Mouse (Mus musculus): ENCODE data around the gene Pdx1. TPM values are rescaled to one million over a fixed set of nuclear protein-coding genes. Genes with fewer than 3 reads are reported as not detected.

Gene Pdx1
- polyA plus RNA-seq, 1 experiment from 2014 or later: not detected

DNA sequence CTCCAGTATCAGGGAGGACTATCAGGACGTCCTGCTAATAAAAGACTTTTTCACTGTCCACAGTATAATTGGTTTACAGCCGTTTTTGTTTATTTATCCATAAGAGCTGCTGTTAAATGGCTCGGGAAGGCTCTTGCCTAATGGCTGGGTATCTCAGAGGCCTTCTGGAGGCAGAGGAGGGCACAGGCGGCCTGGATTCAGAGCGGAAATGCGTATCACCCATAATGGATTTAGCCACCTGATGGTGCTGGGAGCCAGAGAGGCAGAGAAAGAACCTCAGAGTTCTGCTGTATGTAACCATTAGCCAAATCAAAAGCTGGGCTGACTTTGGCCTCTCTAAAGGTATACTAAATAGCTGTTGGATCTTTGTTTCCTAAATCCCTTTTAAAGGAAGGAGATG is 2.3 kb upstream of the Pdx1 start:
- WGBS: 13% methylated on average over 6 of the region's 6 CpGs
- no peaks in the 10 kb centered on the region for H3K36me3 ChIP-seq (ENCODE audit: control insufficient read depth, insufficient read depth)
- no peak overlapping the region for H3K4me3 ChIP-seq (ENCODE audit: low read length)
- H3K9ac ChIP-seq (ENCODE audit: low read length): no peak overlapping the region
- H3K27me3 ChIP-seq (ENCODE audit: control insufficient read depth, insufficient read depth, low read length): peaks cover 77% of the 10 kb centered on the region
- no peak overlapping the region for H3K4me2 ChIP-seq (ENCODE audit: low read depth, low read length)
- ATAC-seq (replicated peaks; ENCODE audit: extremely low read depth, insufficient read depth, low FRiP score): no peak
- no peaks in the 10 kb centered on the region for H3K4me1 ChIP-seq (ENCODE audit: control insufficient read depth, insufficient read depth, low read length)
- no peaks in the 10 kb centered on the region for H3K9me3 ChIP-seq (replicated peaks; ENCODE audit: control insufficient read depth, low read length)
- H3K27ac ChIP-seq (ENCODE audit: low read length): no peak overlapping the region

DNA sequence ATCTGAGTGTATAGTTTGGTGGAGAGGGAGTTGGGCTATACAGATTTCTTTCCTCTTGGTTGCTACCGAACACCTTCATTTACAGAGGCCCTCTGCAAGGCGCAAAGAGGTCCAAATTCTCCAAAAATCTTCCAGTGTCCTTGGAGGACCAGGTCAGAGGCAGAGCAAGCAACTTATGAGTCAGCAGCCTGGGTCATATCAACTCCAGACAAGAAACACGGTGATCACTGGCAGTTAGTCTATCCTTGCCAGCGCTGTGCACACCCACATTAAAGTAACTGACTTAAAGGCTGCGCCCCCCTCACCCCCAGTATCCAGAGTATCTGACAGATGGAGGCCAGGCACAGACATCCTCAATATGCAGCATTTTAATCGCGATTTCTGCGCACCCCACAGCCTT is 1.0 kb upstream of the Pdx1 start:
- Histone ChIP-seq H3K4me1 (ENCODE audit: control insufficient read depth, insufficient read depth, low read length) (no peaks in the 10 kb centered on the region), H3K27me3 (ENCODE audit: control insufficient read depth, insufficient read depth, low read length) (peaks cover 86% of the 10 kb centered on the region), H3K36me3 (ENCODE audit: control insufficient read depth, insufficient read depth) (no peaks in the 10 kb centered on the region), H3K9ac (ENCODE audit: low read length) (no peak overlapping the region), H3K9me3 (replicated peaks; ENCODE audit: control insufficient read depth, low read length) (no peaks in the 10 kb centered on the region), H3K4me3 (ENCODE audit: low read length) (no peak overlapping the region), H3K27ac (ENCODE audit: low read length) (no peak overlapping the region), H3K4me2 (ENCODE audit: low read depth, low read length) (no peak overlapping the region)
- ATAC-seq (replicated peaks; ENCODE audit: extremely low read depth, insufficient read depth, low FRiP score): no peak
- 5% methylated on average over 8 of the region's 8 CpGs for WGBS

DNA sequence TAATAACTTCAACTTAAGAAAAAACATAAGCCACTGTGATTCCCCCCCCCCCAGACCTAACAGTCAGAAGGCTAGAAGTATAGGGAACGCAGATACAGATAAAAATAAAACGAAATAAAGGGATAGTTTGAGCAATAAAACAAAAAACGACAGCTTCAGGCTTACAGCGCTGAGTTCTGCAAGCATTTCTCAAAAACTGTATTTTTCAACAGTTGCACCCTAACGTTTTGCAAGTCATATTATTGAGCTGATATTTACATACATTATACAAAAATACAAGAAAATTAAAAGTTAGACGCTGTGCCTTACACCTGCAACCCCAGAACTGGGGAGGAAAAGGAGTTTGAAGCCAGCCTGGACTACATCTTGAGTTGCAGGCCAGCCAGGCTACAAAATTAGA is 388 bp upstream of the Pdx1 start:
- WGBS: 5% methylated on average over 6 of the region's 6 CpGs
- Histone ChIP-seq H3K27ac (ENCODE audit: low read length) (no peak overlapping the region), H3K36me3 (ENCODE audit: control insufficient read depth, insufficient read depth) (no peaks in the 10 kb centered on the region), H3K9ac (ENCODE audit: low read length) (no peak overlapping the region), H3K4me1 (ENCODE audit: control insufficient read depth, insufficient read depth, low read length) (no peaks in the 10 kb centered on the region), H3K27me3 (ENCODE audit: control insufficient read depth, insufficient read depth, low read length) (peaks cover 86% of the 10 kb centered on the region), H3K4me2 (ENCODE audit: low read depth, low read length) (no peak overlapping the region), H3K9me3 (replicated peaks; ENCODE audit: control insufficient read depth, low read length) (no peaks in the 10 kb centered on the region), H3K4me3 (ENCODE audit: low read length) (no peak overlapping the region)
- ATAC-seq (replicated peaks; ENCODE audit: extremely low read depth, insufficient read depth, low FRiP score): no peak

DNA sequence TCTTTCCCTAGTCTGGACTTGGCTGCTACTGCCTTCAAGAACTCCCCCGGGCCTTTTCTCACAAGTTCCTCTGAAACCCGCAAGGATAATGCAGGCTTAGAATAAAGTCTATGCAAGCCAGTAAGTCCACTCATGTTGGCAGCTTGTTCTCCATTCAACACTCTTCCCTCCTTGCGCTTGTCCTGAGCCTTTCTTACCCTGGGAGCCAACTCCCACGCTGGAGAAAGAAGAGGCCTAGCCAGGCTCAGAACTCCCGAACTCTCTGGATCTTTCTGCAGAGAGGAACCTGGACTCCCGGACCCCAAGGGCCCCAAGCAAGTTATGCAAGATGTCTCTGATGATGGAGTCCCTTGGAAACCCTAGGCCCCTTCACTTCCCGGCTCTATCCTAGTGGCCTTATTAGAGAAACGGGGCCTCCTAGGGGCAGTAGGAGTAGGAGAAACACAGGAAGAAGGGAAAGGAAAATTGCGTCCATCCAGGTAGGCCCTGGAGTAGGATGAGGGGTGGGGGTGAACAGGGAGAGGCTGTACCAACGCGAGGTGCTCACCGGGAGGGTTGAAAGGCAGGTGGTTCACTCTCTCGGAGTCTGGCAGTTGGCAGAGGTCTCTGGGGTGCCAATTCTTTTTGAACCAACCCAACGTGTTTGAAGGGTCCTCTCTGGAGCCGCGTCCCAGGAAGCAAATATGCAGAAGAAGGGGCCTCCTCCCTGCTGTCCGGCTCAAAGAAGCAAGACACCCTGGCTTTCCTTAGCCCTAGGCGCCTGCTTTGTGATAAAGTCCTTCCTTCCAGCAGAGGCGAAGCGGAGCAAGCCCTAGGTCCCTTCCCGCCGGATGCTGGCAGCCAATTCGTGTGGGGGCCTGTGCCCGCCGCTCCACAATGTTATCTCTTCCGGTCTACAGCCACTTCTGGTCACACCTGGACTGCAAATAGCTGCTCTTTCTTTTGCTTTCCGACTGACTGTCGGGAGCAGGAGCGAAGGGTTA is 1.2 kb downstream of the Pdx1 start:
- WGBS: 4% methylated on average over 29 of the region's 29 CpGs
- peaks cover 91% of the 10 kb centered on the region for H3K27me3 ChIP-seq (ENCODE audit: control insufficient read depth, insufficient read depth, low read length)
- H3K36me3 ChIP-seq (ENCODE audit: control insufficient read depth, insufficient read depth): no peaks in the 10 kb centered on the region
- no peaks in the 10 kb centered on the region for H3K4me1 ChIP-seq (ENCODE audit: control insufficient read depth, insufficient read depth, low read length)
- H3K9ac ChIP-seq (ENCODE audit: low read length): no peak overlapping the region
- ATAC-seq (replicated peaks; ENCODE audit: extremely low read depth, insufficient read depth, low FRiP score): no peak
- no peak overlapping the region for H3K4me2 ChIP-seq (ENCODE audit: low read depth, low read length)
- no peaks in the 10 kb centered on the region for H3K9me3 ChIP-seq (replicated peaks; ENCODE audit: control insufficient read depth, low read length)
- no peak overlapping the region for H3K4me3 ChIP-seq (ENCODE audit: low read length)
- no peak overlapping the region for H3K27ac ChIP-seq (ENCODE audit: low read length)

DNA sequence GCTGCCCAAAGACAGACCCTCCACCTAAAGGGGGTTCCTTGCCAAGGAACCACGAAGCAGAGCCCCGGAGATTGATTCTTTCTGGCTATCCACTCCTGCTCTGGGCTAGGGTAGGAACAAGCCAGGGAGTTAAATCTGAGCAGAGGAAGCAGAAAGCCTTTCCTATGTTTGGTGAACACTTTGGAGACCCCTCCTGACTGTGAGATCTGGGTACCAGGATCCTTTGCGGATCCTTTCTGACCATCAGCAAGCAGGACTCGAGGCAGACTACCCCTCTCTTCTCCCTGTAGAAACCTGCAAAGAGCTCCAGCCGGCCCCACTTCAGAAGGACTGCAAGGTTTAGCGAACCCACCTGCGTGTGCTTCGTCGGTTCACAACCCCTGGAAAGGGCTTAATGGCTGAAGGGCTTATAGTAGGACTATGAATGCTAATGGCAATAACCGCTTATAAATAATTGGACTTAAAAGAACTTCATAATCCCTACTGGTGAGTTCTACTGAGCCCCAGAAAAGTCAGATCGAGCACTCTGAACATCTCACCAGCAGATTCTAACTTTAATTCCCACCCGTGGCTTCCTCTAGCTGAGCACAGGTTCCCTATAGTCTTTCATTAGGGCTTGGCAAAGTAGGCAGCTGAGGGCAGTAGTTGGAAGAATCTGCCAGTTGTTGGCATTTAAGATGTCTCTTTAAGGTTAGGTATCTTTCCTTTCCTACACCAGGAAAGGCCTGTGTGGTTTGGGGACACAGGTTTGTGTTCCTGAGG is 2.5 kb downstream of the Pdx1 start:
- H3K4me1 ChIP-seq (ENCODE audit: control insufficient read depth, insufficient read depth, low read length): no peaks in the 10 kb centered on the region
- no peaks in the 10 kb centered on the region for H3K9me3 ChIP-seq (replicated peaks; ENCODE audit: control insufficient read depth, low read length)
- no peak overlapping the region for H3K4me2 ChIP-seq (ENCODE audit: low read depth, low read length)
- no peaks in the 10 kb centered on the region for H3K36me3 ChIP-seq (ENCODE audit: control insufficient read depth, insufficient read depth)
- WGBS: 11% methylated on average over 12 of the region's 12 CpGs
- H3K4me3 ChIP-seq (ENCODE audit: low read length): no peak overlapping the region
- H3K27ac ChIP-seq (ENCODE audit: low read length): no peak overlapping the region
- no peak overlapping the region for H3K9ac ChIP-seq (ENCODE audit: low read length)
- ATAC-seq (replicated peaks; ENCODE audit: extremely low read depth, insufficient read depth, low FRiP score): no peak
- H3K27me3 ChIP-seq (ENCODE audit: control insufficient read depth, insufficient read depth, low read length): peaks cover 94% of the 10 kb centered on the region

DNA sequence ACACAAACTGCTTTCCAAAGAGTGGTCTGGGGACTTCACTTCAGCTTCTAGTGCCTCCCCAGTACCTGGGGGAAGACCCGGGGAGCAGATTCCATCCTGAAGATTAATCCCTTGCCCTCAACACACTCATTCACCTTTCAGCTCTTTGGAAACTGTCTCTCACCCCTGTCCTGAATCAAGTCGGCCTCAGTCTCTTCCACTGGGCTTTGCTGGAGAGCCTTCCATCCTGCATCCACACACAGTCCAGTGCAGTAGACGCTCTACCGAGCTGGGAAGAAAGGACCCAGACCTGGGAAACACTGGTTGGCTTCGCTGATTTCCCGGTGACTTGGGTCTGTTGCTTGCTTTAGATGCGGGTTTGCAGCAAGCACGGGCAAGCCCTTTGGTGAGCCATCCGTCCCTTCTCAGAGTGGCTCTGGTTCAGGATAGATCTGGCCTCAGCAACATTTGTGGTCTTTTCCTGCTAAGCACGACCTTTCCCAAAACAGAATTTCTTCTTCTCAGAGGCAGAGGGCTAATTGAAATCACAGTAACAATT is 3.1 kb downstream of the Pdx1 start:
- H3K9ac ChIP-seq (ENCODE audit: low read length): no peak overlapping the region
- peaks cover 94% of the 10 kb centered on the region for H3K27me3 ChIP-seq (ENCODE audit: control insufficient read depth, insufficient read depth, low read length)
- no peak overlapping the region for H3K27ac ChIP-seq (ENCODE audit: low read length)
- no peak overlapping the region for H3K4me2 ChIP-seq (ENCODE audit: low read depth, low read length)
- no peaks in the 10 kb centered on the region for H3K36me3 ChIP-seq (ENCODE audit: control insufficient read depth, insufficient read depth)
- no peak overlapping the region for H3K4me3 ChIP-seq (ENCODE audit: low read length)
- H3K4me1 ChIP-seq (ENCODE audit: control insufficient read depth, insufficient read depth, low read length): no peaks in the 10 kb centered on the region
- WGBS: 4% methylated on average over 10 of the region's 10 CpGs
- no peaks in the 10 kb centered on the region for H3K9me3 ChIP-seq (replicated peaks; ENCODE audit: control insufficient read depth, low read length)
- ATAC-seq (replicated peaks; ENCODE audit: extremely low read depth, insufficient read depth, low FRiP score): no peak

DNA sequence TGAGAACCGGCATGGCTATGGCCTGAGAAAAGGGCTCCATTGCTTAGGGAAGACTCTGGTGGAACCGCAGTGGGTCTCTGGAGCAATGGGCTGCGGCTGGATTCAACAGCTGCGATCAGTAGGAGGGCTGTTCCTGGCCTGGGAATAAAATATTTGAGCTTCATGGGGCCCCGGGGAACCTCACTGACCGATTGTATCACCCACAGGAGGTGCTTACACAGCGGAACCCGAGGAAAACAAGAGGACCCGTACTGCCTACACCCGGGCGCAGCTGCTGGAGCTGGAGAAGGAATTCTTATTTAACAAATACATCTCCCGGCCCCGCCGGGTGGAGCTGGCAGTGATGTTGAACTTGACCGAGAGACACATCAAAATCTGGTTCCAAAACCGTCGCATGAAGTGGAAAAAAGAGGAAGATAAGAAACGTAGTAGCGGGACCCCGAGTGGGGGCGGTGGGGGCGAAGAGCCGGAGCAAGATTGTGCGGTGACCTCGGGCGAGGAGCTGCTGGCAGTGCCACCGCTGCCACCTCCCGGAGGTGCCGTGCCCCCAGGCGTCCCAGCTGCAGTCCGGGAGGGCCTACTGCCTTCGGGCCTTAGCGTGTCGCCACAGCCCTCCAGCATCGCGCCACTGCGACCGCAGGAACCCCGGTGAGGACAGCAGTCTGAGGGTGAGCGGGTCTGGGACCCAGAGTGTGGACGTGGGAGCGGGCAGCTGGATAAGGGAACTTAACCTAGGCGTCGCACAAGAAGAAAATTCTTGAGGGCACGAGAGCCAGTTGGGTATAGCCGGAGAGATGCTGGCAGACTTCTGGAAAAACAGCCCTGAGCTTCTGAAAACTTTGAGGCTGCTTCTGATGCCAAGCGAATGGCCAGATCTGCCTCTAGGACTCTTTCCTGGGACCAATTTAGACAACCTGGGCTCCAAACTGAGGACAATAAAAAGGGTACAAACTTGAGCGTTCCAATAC is 4.7 kb downstream of the Pdx1 start:
- Histone ChIP-seq H3K4me1 (ENCODE audit: control insufficient read depth, insufficient read depth, low read length) (no peaks in the 10 kb centered on the region), H3K4me3 (ENCODE audit: low read length) (no peak overlapping the region), H3K27me3 (ENCODE audit: control insufficient read depth, insufficient read depth, low read length) (peaks cover 88% of the 10 kb centered on the region), H3K9me3 (replicated peaks; ENCODE audit: control insufficient read depth, low read length) (no peaks in the 10 kb centered on the region), H3K9ac (ENCODE audit: low read length) (no peak overlapping the region), H3K36me3 (ENCODE audit: control insufficient read depth, insufficient read depth) (no peaks in the 10 kb centered on the region), H3K27ac (ENCODE audit: low read length) (no peak overlapping the region), H3K4me2 (ENCODE audit: low read depth, low read length) (no peak overlapping the region)
- WGBS: 1% methylated on average over 48 of the region's 48 CpGs
- ATAC-seq (replicated peaks; ENCODE audit: extremely low read depth, insufficient read depth, low FRiP score): no peak

DNA sequence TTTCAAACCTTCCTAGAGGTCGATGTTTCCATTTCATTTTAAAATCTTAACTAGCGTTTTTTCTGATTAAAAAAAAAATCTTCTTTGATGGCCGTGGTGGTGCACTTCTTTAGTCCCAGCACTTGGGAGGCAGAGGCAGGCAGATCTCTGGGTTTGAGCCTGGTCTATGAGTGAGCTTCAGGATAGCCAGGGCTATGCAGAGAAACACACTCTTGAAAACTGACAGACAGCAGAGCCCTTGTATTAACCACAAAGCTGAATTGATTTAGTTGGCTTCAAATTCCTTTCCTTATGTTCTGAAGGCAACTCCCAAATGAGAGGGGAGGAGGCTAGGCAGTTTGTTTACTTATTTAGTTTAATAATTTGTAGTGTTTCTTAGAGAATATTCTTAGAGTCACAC is 6.0 kb downstream of the Pdx1 start:
- no peaks in the 10 kb centered on the region for H3K9me3 ChIP-seq (replicated peaks; ENCODE audit: control insufficient read depth, low read length)
- no peak overlapping the region for H3K27ac ChIP-seq (ENCODE audit: low read length)
- peaks cover 86% of the 10 kb centered on the region for H3K27me3 ChIP-seq (ENCODE audit: control insufficient read depth, insufficient read depth, low read length)
- no peak overlapping the region for H3K4me3 ChIP-seq (ENCODE audit: low read length)
- H3K4me2 ChIP-seq (ENCODE audit: low read depth, low read length): no peak overlapping the region
- WGBS: 9% methylated on average over 3 of the region's 3 CpGs
- H3K36me3 ChIP-seq (ENCODE audit: control insufficient read depth, insufficient read depth): no peaks in the 10 kb centered on the region
- no peak overlapping the region for H3K9ac ChIP-seq (ENCODE audit: low read length)
- no peak for ATAC-seq (replicated peaks; ENCODE audit: extremely low read depth, insufficient read depth, low FRiP score)
- no peaks in the 10 kb centered on the region for H3K4me1 ChIP-seq (ENCODE audit: control insufficient read depth, insufficient read depth, low read length)

Data from heart, embryonic 16.5 days (tissue).